Comparison of ENCODE assay signal across 29 mouse cellular contexts in genomic region chr13:47250615-47251014, GRCm38 (mm10).
DNase-seq lines count a peak whose midpoint lies in the region; ATAC-seq and TF ChIP-seq lines count a peak whose summit lies in the region.
"Had no signal": no experiment of that assay in that cellular context is flagged by ENCODE, and none has a peak within 500 bp of the region (broad histone marks: within the 10 kb centered on the region; RNA-seq: fewer than 3 reads in every experiment).

No protein-coding gene starts in this region.

- H3K9me3 ChIP-seq in liver, embryonic 11.5 days (ENCODE audit: control insufficient read depth, low read length): no peaks in the 10 kb centered on the region
- no peaks in the 10 kb centered on the region for H3K9me3 ChIP-seq in liver, embryonic 16.5 days (replicated peaks; ENCODE audit: control insufficient read depth, low read length)
- H3K9me3 ChIP-seq in kidney, embryonic 14.5 days (ENCODE audit: control insufficient read depth, low read length): no peaks in the 10 kb centered on the region
- H3K9me3 ChIP-seq: embryonic facial prominence, embryonic 10.5 days; embryonic facial prominence, embryonic 15.5 days; forebrain, embryonic 12.5 days; heart, embryonic 12.5 days; hindbrain, embryonic 13.5 days; limb, embryonic 12.5 days; midbrain, embryonic 13.5 days; neural tube, embryonic 13.5 days had no signal

- TF ChIP-seq POLR2A in bone marrow macrophage, adult 2 months (IDR thresholded peaks at IDR 0.05; ENCODE audit: borderline replicate concordance, low read depth, low read length): no peak

- DNase-seq in heart, adult 11 months: peak; percentile 78
- no peak for DNase-seq in heart, postnatal 4 days
- no peak for DNase-seq in liver, embryonic 11.5 days (ENCODE audit: low spot score)
- DNase-seq in B cell, adult 2 months: no peak
- DNase-seq in cerebellum, postnatal 14 days: no peak
- DNase-seq: adrenal gland, postnatal 25 days; cerebellum, adult 18-20 months; cerebellum, postnatal 10 days; gastrocnemius, postnatal 10 days; heart, postnatal 14 days; kidney, adult 9 months; kidney, postnatal 25 days; lung, embryonic 14.5 days; lung, postnatal 14 days; right cerebral cortex, postnatal 4 days; thymus, postnatal 14 days had no signal

- no peak for TF ChIP-seq CTCF in bone marrow macrophage, adult 2 months (IDR thresholded peaks at IDR 0.05; ENCODE audit: low read depth, low read length)

- H3K9ac ChIP-seq in liver, embryonic 11.5 days (ENCODE audit: low read depth, low read length): no peak overlapping the region
- no peak overlapping the region for H3K9ac ChIP-seq in liver, embryonic 16.5 days (ENCODE audit: low read depth, low read length)
- H3K9ac ChIP-seq in kidney, embryonic 14.5 days (ENCODE audit: low read depth, low read length): no peak overlapping the region
- H3K9ac ChIP-seq: embryonic facial prominence, embryonic 15.5 days; forebrain, embryonic 12.5 days; heart, embryonic 12.5 days; hindbrain, embryonic 13.5 days; limb, embryonic 12.5 days; lung, embryonic 14.5 days; midbrain, embryonic 13.5 days; neural tube, embryonic 13.5 days had no signal

- no peak overlapping the region for H3K4me3 ChIP-seq in bone marrow macrophage, adult 2 months (ENCODE audit: insufficient read depth, low read length)
- no peak overlapping the region for H3K4me3 ChIP-seq in liver, embryonic 11.5 days (ENCODE audit: low read depth, low read length)
- H3K4me3 ChIP-seq in liver, embryonic 16.5 days (ENCODE audit: low read depth, low read length): no peak overlapping the region
- no peak overlapping the region for H3K4me3 ChIP-seq in kidney, embryonic 14.5 days (ENCODE audit: low read length)
- H3K4me3 ChIP-seq: embryonic facial prominence, embryonic 10.5 days; embryonic facial prominence, embryonic 15.5 days; forebrain, embryonic 12.5 days; heart, embryonic 12.5 days; hindbrain, embryonic 13.5 days; limb, embryonic 12.5 days; midbrain, embryonic 13.5 days; neural tube, embryonic 13.5 days had no signal

- no peak overlapping the region for H3K4me2 ChIP-seq in liver, embryonic 11.5 days
- H3K4me2 ChIP-seq in liver, embryonic 16.5 days (ENCODE audit: low read depth, low read length): no peak overlapping the region
- no peak overlapping the region for H3K4me2 ChIP-seq in kidney, embryonic 14.5 days (replicated peaks; ENCODE audit: low read depth, low read length)
- H3K4me2 ChIP-seq: embryonic facial prominence, embryonic 15.5 days; forebrain, embryonic 12.5 days; heart, embryonic 12.5 days; hindbrain, embryonic 13.5 days; limb, embryonic 12.5 days; lung, embryonic 14.5 days; midbrain, embryonic 13.5 days; neural tube, embryonic 13.5 days had no signal

- peak; percentile 64 for ATAC-seq in liver, embryonic 11.5 days (replicated peaks; ENCODE audit: low FRiP score)
- peak; percentile 93 for ATAC-seq in liver, embryonic 16.5 days (ENCODE audit: low read depth)
- ATAC-seq in kidney, embryonic 14.5 days (ENCODE audit: low FRiP score, low TSS enrichment): no peak
- ATAC-seq: intestine, embryonic 16.5 days; midbrain, embryonic 13.5 days; Patski had no signal

- H3K36me3 ChIP-seq in liver, embryonic 11.5 days (ENCODE audit: control insufficient read depth, insufficient read depth, low read length): no peaks in the 10 kb centered on the region
- H3K36me3 ChIP-seq in liver, embryonic 16.5 days (ENCODE audit: control insufficient read depth, insufficient read depth): no peaks in the 10 kb centered on the region
- no peaks in the 10 kb centered on the region for H3K36me3 ChIP-seq in kidney, embryonic 14.5 days (ENCODE audit: control insufficient read depth, insufficient read depth, low read length)
- H3K36me3 ChIP-seq: embryonic facial prominence, embryonic 10.5 days; embryonic facial prominence, embryonic 15.5 days; forebrain, embryonic 12.5 days; heart, embryonic 12.5 days; hindbrain, embryonic 13.5 days; limb, embryonic 12.5 days; midbrain, embryonic 13.5 days; neural tube, embryonic 13.5 days had no signal

- 64% methylated on average over 1 of the region's 1 CpGs for WGBS in liver, embryonic 11.5 days
- WGBS in liver, embryonic 16.5 days (ENCODE audit: insufficient replicate concordance): 50% methylated on average over 1 of the region's 1 CpGs
- 82% methylated on average over 1 of the region's 1 CpGs for WGBS in kidney, embryonic 14.5 days

- peaks cover 22% of the 10 kb centered on the region for H3K4me1 ChIP-seq in bone marrow macrophage, adult 2 months (ENCODE audit: control insufficient read depth, insufficient read depth, low read length)
- no peaks in the 10 kb centered on the region for H3K4me1 ChIP-seq in liver, embryonic 11.5 days (replicated peaks; ENCODE audit: control insufficient read depth, insufficient read depth, low read length)
- no peaks in the 10 kb centered on the region; the same call in 1 of the 2 replicates for H3K4me1 ChIP-seq in liver, embryonic 16.5 days (ENCODE audit: control insufficient read depth, low read depth, low read length)
- H3K4me1 ChIP-seq in kidney, embryonic 14.5 days (ENCODE audit: control insufficient read depth, insufficient read depth, low read length): no peaks in the 10 kb centered on the region

- H3K27ac ChIP-seq in bone marrow macrophage, adult 2 months (ENCODE audit: insufficient read depth, low read depth, low read length): peak overlapping the region; percentile 73
- no peak overlapping the region for H3K27ac ChIP-seq in liver, embryonic 11.5 days (ENCODE audit: low read depth, low read length)
- peak overlapping the region; percentile 58 for H3K27ac ChIP-seq in liver, embryonic 16.5 days (ENCODE audit: low read length)
- no peak overlapping the region for H3K27ac ChIP-seq in kidney, embryonic 14.5 days (ENCODE audit: low read depth, low read length)
- H3K27ac ChIP-seq: embryonic facial prominence, embryonic 10.5 days; embryonic facial prominence, embryonic 15.5 days; forebrain, embryonic 12.5 days; hindbrain, embryonic 13.5 days; limb, embryonic 12.5 days; midbrain, embryonic 13.5 days; neural tube, embryonic 13.5 days had no signal

- H3K27me3 ChIP-seq in liver, embryonic 11.5 days (replicated peaks; ENCODE audit: control insufficient read depth, insufficient read depth, low read length): no peaks in the 10 kb centered on the region
- no peaks in the 10 kb centered on the region for H3K27me3 ChIP-seq in liver, embryonic 16.5 days (ENCODE audit: control insufficient read depth, insufficient read depth, low read depth, low read length)
- H3K27me3 ChIP-seq in kidney, embryonic 14.5 days (ENCODE audit: control insufficient read depth, insufficient read depth, low read length): no peaks in the 10 kb centered on the region; the same call in 1 of the 2 replicates
- H3K27me3 ChIP-seq: embryonic facial prominence, embryonic 15.5 days; forebrain, embryonic 12.5 days; heart, embryonic 12.5 days; hindbrain, embryonic 13.5 days; limb, embryonic 12.5 days; neural tube, embryonic 13.5 days; Patski had no signal

Comparison
In these comparisons a context has a peak if more than half of its experiments do, and no peak if none do; other contexts are left out.
1. H3K27ac ChIP-seq: peak in bone marrow macrophage, adult 2 months (single experiment) and liver, embryonic 16.5 days (single experiment); none in liver, embryonic 11.5 days (single experiment) and kidney, embryonic 14.5 days (single experiment).